Mouse (Mus musculus) adrenal gland, postnatal 25 days (tissue): ENCODE data around the gene Orm1. TPM values are rescaled to one million over a fixed set of nuclear protein-coding genes. Genes with fewer than 3 reads are reported as not detected.

Experiments used
- DNase-seq: peaks from one replicate; pipeline ENCODE4 v3.0.0; 2021; ENCODE audit warnings: mixed read lengths
- long read RNA-seq: library from polyadenylated mRNA; stranded (forward); transcript quantifications from one replicate; pipeline ENCODE4 v2.0.0, GENCODE M21; 2021
- total RNA-seq: library from RNA; stranded (reverse); gene quantifications from 2 replicates; pipeline ENCODE4 v1.2.3, GENCODE M21; 2021

Orm1 gene
- total RNA-seq: 28.8 and 42.3 TPM in 2 replicates
- long read RNA-seq, transcript Orm1-201 (6 exons, 775 nt): major isoform, 124 of 199 reads
- long read RNA-seq, partial matches to known transcripts: 70 of 199 reads
- long read RNA-seq, other reads (novel, unspliced or antisense): 5 of 199 reads

DNA sequence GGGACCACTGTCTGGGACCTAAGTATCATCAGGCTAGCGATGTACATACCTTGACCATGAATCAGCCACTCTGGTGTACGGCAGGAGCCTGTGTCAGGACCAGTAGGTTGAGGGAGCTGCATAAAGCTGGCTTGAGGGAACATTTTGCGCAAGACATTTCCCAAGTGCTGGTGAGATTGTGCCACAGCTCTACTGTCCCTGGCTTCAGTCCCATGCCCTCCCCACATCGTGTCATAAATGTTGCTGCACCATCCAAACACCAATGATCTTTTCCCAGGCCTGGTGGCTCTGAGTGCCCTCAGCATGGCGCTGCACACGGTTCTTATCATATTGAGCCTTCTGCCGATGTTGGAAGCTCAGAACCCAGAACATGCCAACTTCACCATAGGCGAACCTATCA is at the start of gene Orm1:
Gene Orm1 (plus strand): TSS at position 266 of the 400 bp plus-strand sequence.
- peak; percentile 45 for DNase-seq

- no peak for DNase-seq
Observed at GRCm38 (mm10) chr4:63295641-63296040, 48.7 kb upstream of the Orm1 start.

GRCm38 (mm10) chr4:63296263-63296662 is 48.1 kb upstream of the Orm1 start:
- no peak for DNase-seq

DNA sequence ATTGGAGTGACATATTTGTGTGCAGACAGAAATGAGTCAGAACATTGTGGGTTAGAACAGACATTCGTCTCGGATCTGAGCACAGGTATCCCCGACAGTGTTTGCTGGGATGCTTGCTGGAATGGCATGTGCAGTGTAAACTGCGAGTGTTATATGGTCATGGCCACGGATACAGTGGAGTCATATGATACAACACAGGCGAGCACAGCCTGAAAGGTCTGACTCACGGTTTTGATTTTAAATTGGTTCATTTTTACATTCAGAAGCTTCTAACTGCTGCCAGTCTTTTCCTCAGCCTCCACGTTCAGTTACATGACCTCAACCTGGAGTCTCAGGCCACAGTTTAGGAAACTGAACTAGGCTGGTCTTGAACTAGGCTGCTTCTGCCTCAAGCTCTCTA is 47.5 kb upstream of the Orm1 start:
- DNase-seq: no peak

GRCm38 (mm10) chr4:63298191-63298590 is 46.2 kb upstream of the Orm1 start:
- DNase-seq: no peak

DNA sequence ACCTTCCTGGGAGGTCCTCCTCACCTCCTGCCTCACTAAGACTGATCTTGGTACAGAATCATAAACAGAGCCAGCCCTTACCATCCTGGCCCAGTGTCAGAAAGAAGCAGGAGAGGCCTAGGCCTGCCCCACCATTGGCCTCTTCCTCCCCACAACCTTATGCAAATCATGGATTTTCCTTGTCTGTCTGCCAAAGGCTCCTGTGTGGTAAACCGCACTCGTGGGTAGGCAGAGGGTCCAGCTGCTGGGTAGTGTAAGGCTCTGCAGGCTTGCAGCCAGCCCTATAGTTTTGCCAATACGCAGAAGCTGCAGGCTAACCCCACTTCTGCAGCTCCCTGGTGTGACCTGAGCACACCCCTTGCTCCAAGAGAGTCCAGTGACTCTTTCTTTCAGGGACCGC is 41.7 kb upstream of the Orm1 start:
- DNase-seq: no peak

- DNase-seq: peak; percentile 93
Observed at GRCm38 (mm10) chr4:63307175-63308062, 36.9 kb upstream of the Orm1 start.

DNA sequence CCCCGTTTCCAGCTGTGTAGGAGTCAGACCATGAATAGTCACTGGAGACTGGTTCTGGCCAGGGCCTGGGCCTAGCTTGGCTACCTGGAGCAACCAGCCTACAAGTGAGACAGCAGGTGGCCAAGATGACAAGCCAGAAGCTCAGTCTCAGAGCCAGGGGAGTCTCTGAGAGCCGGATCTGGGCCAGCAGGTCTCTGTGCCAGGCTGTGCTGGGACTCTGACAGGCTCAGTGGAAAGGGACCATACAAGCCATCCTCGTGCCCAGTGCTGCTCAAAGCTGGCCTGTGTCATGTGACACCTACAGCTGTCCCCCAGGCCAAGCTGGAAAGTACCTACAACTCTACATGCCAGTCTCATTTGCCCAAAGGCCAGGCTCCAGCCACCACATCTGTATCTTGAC is 36.0 kb upstream of the Orm1 start:
- DNase-seq: peak; percentile 22

DNA sequence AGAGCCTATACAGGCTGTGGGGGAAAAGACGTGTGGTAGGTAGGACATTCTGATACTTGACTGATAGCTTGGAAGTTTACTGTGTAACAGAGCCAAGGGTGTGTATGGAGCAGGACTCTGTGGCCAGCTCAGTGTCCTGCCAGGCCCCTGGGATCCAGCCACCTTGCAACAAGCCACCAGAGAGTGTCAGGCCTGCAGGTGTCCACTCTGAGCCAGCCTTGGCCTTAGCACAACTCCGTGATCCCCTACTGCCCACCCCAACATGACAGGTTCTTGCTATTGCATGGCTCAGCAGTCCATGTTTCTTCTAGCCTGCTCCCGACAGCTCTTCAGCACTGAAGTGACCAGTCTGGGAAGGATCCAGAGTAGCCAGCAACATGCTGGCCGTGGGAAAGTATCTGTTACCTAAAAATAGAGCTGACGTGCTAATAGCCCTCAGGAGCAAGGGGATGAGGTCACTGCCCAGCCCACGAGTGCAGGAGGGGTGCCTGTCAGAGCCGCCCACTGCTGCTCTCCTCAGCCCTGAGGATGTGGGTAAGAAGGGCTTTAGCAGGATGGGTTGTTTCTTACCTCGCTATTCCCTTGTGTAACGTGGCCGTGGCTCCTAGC is 34.0 kb upstream of the Orm1 start:
- no peak for DNase-seq

DNA sequence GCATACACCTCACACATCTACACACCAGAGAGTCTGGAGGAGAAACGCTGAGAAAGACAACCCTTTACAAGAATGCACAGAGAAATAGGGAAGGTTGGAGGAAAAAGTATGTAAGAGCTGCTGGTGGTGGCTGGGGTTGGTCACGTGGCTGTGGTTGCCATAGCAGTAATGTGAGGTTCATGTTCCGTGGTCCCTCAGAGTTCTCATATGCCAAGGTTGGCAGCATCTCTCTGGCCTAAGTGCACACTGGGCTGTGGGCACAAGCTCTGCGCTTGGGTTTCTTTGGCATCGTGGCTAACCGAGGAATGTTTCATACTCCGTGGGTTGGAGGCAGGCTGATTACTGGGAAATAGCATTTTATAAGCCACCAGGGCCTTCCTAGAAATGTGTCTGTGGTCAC is 32.9 kb upstream of the Orm1 start:
- no peak for DNase-seq

DNA sequence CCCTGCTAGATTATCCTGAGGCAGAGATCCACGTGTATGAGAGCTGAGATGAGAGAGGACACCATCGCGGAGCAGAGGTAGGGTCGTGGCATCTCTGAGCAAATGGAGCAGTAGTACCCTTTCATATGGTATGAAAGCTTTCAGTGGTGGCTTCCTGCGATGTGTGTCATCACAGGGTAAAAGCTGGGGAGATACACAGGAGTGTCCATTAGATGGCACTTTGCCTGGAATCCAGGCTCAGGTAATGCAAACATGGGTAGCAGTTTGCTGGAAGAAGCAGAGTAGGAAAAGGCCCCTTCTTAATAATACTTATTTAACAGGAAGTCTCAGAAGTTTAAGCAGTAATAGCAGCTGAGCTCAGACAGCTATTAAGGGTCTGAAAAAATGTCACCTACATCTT is 30.3 kb upstream of the Orm1 start:
- DNase-seq: no peak

GRCm38 (mm10) chr4:63316076-63316746 is 28.1 kb upstream of the Orm1 start:
- peak; percentile 65 for DNase-seq

- peak; percentile 72 for DNase-seq
Observed at GRCm38 (mm10) chr4:63319566-63319965, 24.8 kb upstream of the Orm1 start.

DNA sequence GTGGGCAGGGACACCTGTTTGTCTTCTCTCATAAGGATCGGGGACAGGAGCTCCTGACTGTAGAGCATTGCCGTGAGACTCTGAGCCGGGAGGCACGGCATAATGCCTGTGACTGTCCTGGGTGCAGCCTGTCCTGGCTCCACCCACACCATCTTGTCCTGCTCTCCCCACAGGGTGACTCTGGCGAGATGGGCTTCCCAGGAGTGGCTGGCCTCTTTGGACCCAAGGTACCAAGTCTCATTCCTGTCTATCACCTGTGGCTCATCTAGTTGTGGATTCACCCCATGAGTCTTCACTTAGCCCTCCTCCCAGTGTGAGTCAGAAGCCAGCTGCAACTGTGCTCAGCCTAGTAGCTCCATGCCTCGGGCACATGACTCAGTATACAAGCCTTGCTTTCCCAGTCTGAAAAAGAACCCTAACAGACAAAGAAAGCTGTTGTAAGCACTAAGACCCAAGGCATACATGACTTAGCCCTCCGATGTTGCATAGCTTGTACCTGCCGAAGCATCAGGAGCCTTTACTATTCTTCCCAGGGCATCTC is 21.0 kb upstream of the Orm1 start:
- no peak for DNase-seq

- DNase-seq: no peak
Observed at GRCm38 (mm10) chr4:63333403-63333802, 11.0 kb upstream of the Orm1 start.

DNA sequence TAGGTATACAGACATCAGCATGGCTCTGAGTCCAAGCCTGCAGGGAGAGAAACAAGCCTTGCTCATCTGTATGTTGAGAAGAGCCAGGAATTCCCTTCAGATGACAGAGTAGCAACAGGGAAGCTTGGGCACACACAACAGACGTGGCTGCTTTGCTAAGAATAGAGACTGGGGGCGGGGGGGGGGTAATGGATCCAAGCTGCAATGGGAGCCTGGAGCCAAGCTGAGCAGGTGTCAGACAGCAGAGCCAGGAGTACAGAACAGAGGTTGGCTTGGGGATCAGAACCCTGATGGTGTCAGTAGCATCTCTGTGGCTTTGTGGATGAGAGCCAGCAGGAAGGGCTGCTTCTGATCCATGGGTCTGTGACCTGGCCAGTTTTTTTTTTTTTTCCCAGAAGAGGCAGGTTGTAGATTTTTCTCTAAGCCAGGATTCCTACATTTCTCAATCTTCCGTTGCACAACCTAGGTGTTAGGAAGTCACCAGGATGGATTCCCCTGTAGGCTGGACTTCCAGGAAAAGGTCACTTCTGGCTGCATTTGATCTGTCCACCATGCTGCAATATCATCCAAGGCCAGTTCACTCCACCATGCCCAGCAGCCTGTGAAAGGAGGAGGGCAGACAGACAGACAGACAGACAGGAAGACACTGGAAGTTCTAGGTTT is 5.8 kb upstream of the Orm1 start:
- DNase-seq: no peak

DNA sequence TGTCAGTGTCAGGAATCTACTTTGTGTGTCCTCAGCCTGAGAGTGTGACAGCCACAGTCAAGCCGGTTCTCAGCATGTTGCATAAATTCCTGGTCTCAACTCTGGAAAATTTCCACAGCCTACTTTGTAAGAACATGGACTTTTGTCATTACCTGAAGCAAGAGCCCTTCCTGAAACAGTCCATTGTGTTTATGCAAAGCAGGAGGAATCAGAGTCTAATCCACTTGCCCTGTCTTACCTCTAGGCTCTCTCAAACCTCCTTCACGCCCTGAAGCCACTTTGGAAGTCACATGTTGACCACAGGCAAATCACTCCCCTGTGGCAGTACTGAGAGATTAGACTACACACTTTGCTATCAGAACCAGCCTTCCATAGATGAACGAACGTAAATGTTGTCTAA is 1.9 kb upstream of the Orm1 start:
- DNase-seq: no peak

DNA sequence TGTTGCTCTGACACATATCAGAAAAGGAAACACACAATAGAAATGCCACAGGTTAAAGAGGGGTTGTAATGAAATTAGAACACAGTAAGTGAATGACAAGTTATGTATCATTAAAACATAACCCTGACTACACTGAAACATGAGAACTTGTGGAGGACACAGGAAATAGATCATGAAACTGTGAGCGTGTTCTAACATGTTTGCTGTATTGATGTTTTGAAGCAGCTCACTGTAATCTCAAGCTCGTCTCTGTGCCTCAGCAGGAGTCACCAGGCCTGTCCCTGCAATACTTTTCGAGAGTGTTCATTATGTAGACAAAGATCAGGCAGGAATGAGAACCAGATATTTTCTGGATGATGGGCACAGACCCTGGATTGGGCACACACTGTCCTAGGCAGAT is 752 bp upstream of the Orm1 start:
- DNase-seq: no peak

DNA sequence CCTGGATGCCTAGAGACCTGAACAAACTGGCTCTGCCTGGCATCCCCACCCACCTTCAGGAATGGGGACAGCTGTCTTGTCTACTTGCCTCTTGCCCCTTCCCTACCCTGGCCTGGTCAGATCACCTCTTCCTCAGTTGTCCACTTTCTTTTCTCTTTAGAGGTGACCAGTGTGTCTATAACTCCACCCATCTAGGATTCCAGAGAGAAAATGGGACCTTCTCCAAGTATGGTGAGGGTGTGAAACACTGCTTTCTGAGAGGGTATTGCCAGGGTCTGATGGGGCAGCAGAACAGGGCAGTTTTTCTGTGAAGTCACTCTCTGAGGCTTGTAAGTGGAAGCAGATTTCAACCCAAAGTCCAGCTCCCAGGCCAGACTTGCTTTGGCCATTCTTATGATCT is 901 bp downstream of the Orm1 start:
- DNase-seq: no peak

- no peak for DNase-seq
Observed at GRCm38 (mm10) chr4:63346659-63347058, 2.3 kb downstream of the Orm1 start.

GRCm38 (mm10) chr4:63348524-63348923 is 4.2 kb downstream of the Orm1 start:
- DNase-seq: no peak
